Mouse (Mus musculus) NIH3T3 (cell line): ENCODE data around the gene Timp3.

Source experiments
- DNase-seq: peaks from one replicate; pipeline ENCODE4 v3.0.0-alpha.2; 2012; ENCODE audit warnings: low read depth

Gene Timp3

GRCm38 (mm10) chr10:86297307-86297706 lies 2.9 kb upstream of the Timp3 start:
- DNase-seq = no peak

- no peak for DNase-seq
These were observed 1.8 kb upstream of the Timp3 start for GRCm38 (mm10) chr10:86298326-86298725.

GRCm38 (mm10) chr10:86299795-86300194 lies 377 bp upstream of the Timp3 start:
- DNase-seq = no peak

GRCm38 (mm10) chr10:86301117-86301490 lies 932 bp downstream of the Timp3 start:
- DNase-seq = peak; percentile 63

GRCm38 (mm10) chr10:86301593-86302317 lies 1.6 kb downstream of the Timp3 start:
- peak; percentile 64 for DNase-seq

- no peak for DNase-seq
These were observed 2.1 kb downstream of the Timp3 start for GRCm38 (mm10) chr10:86302318-86302648.

- peak; percentile 90 for DNase-seq
These were observed 2.8 kb downstream of the Timp3 start for GRCm38 (mm10) chr10:86302761-86303494.

- DNase-seq = no peak
These were observed 3.3 kb downstream of the Timp3 start for GRCm38 (mm10) chr10:86303495-86303876.

GRCm38 (mm10) chr10:86304583-86304982 lies 4.4 kb downstream of the Timp3 start:
- DNase-seq = no peak

GRCm38 (mm10) chr10:86307235-86307634 lies 7.1 kb downstream of the Timp3 start:
- peak; percentile 83 for DNase-seq

- DNase-seq = peak; percentile 96
These were observed 10.4 kb downstream of the Timp3 start for GRCm38 (mm10) chr10:86310527-86310926.

- no peak for DNase-seq
These were observed 12.8 kb downstream of the Timp3 start for GRCm38 (mm10) chr10:86312976-86313375.

GRCm38 (mm10) chr10:86313448-86313847 lies 13.3 kb downstream of the Timp3 start:
- DNase-seq = no peak

GRCm38 (mm10) chr10:86315513-86315912 lies 15.3 kb downstream of the Timp3 start:
- no peak for DNase-seq

GRCm38 (mm10) chr10:86317633-86318032 lies 17.5 kb downstream of the Timp3 start:
- no peak for DNase-seq

- no peak for DNase-seq
These were observed 18.5 kb downstream of the Timp3 start for GRCm38 (mm10) chr10:86318552-86319140.

- no peak for DNase-seq
These were observed 19.4 kb downstream of the Timp3 start for GRCm38 (mm10) chr10:86319526-86319925.

- DNase-seq = no peak
These were observed 20.0 kb downstream of the Timp3 start for GRCm38 (mm10) chr10:86320204-86320603.

GRCm38 (mm10) chr10:86321194-86321593 lies 21.0 kb downstream of the Timp3 start:
- DNase-seq = no peak

GRCm38 (mm10) chr10:86322006-86322405 lies 21.8 kb downstream of the Timp3 start:
- DNase-seq = no peak

GRCm38 (mm10) chr10:86323275-86323994 lies 23.3 kb downstream of the Timp3 start:
- DNase-seq = no peak

GRCm38 (mm10) chr10:86325272-86325671 lies 25.1 kb downstream of the Timp3 start:
- no peak for DNase-seq

- DNase-seq = peak; percentile 89
These were observed 28.0 kb downstream of the Timp3 start for GRCm38 (mm10) chr10:86328143-86328542.
